Mouse (Mus musculus) erythroblast, embryonic 14.5 days (primary cell): ENCODE data around the gene Ints7.

Source experiments
- GATA1 ChIP-seq: IDR thresholded peaks from 2 replicates; pipeline ENCODE4 v1.6.1; 2012; ENCODE audit warnings: low read length, inconsistent platforms, mixed read lengths
- TAL1 ChIP-seq: IDR thresholded peaks from 3 replicates; pipeline ENCODE4 v1.6.1; 2012; ENCODE audit warnings: low read length, inconsistent platforms, mixed read lengths

GRCm38 (mm10) chr1:191629170-191629636 lies 53.8 kb downstream of the Ints7 start:
- TF ChIP-seq GATA1 (no peak), TAL1 (no peak)
